Mouse (Mus musculus) CH12.LX (cell line): ENCODE results near the gene Trhde.

Experiments used
- CTCF ChIP-seq, 2 experiments: IDR thresholded peaks in 1 of 2; conservative IDR thresholded peaks in 1 of 2; 2 replicates each; pipeline ENCODE4 v1.5.1; 2011 to 2012; ENCODE audit warnings: low read depth in 2 of 2, low read length in 2 of 2, improper control_type of control experiment in 1 of 2, inconsistent platforms in 1 of 2, mild to moderate bottlenecking in 1 of 2, moderate library complexity in 1 of 2
- POLR2A ChIP-seq: IDR thresholded peaks from 2 replicates; pipeline ENCODE4 v1.6.1; 2011; ENCODE audit warnings: low read depth, mild to moderate bottlenecking, improper control_type of control experiment, low read length

- TF ChIP-seq POLR2A (no peak), CTCF (conservative IDR thresholded peaks at IDR 0.05 in 1 of 2, IDR thresholded peaks at IDR 0.05 in 1 of 2; ENCODE audit: low read depth in 2 of 2, low read length in 2 of 2) (no peak)
These were observed 7.9 kb downstream of the Trhde start for GRCm38 (mm10) chr10:114794214-114794613.
